Comparison of ENCODE assay signal across 9 mouse cellular contexts in genomic region chr1:7543492-7543891, GRCm38 (mm10).
DNase-seq lines count a peak whose midpoint lies in the region; ATAC-seq and TF ChIP-seq lines count a peak whose summit lies in the region.
"Had no signal": no experiment of that assay in that cellular context is flagged by ENCODE, and none has a peak within 500 bp of the region (broad histone marks: within the 10 kb centered on the region; RNA-seq: fewer than 3 reads in every experiment).

No protein-coding gene starts in this region.

- no peaks in the 10 kb centered on the region for H3K36me3 ChIP-seq in hindbrain, embryonic 12.5 days
- H3K36me3 ChIP-seq in hindbrain, embryonic 10.5 days: no peaks in the 10 kb centered on the region
- no peaks in the 10 kb centered on the region for H3K36me3 ChIP-seq in liver, postnatal 0 days (replicated peaks; ENCODE audit: insufficient read depth, low read length)

- no peak overlapping the region for H3K9ac ChIP-seq in hindbrain, embryonic 12.5 days
- H3K9ac ChIP-seq in liver, postnatal 0 days (replicated peaks): no peak overlapping the region

- no peak for TF ChIP-seq EP300 in liver, postnatal 0 days (IDR thresholded peaks at IDR 0.05; ENCODE audit: low read depth)

- H3K9me3 ChIP-seq in hindbrain, embryonic 12.5 days (replicated peaks): no peaks in the 10 kb centered on the region
- no peaks in the 10 kb centered on the region for H3K9me3 ChIP-seq in hindbrain, embryonic 10.5 days
- no peaks in the 10 kb centered on the region for H3K9me3 ChIP-seq in liver, postnatal 0 days (ENCODE audit: low read length)

- H3K27ac ChIP-seq in hindbrain, embryonic 12.5 days: no peak overlapping the region
- H3K27ac ChIP-seq in hindbrain, embryonic 10.5 days: no peak overlapping the region
- H3K27ac ChIP-seq in cortical plate, adult 2 months (ENCODE audit: insufficient read depth, low read length): no peak overlapping the region
- H3K27ac ChIP-seq in liver, postnatal 0 days (ENCODE audit: low read depth): no peak overlapping the region

- 23% methylated on average over 2 of the region's 2 CpGs for WGBS in hindbrain, embryonic 12.5 days
- 36% methylated on average over 2 of the region's 2 CpGs for WGBS in hindbrain, embryonic 10.5 days
- WGBS in liver, postnatal 0 days (ENCODE audit: insufficient replicate concordance): 23% methylated on average over 2 of the region's 2 CpGs

- H3K4me3 ChIP-seq in hindbrain, embryonic 12.5 days: no peak overlapping the region
- no peak overlapping the region for H3K4me3 ChIP-seq in hindbrain, embryonic 10.5 days
- H3K4me3 ChIP-seq in cortical plate, adult 2 months (ENCODE audit: insufficient read depth, low read length): no peak overlapping the region
- no peak overlapping the region for H3K4me3 ChIP-seq in liver, postnatal 0 days (ENCODE audit: low read depth, low read length)

- TF ChIP-seq CTCF in cortical plate, adult 2 months (IDR thresholded peaks at IDR 0.05; ENCODE audit: extremely low read depth, insufficient read depth, low read length): peak; percentile 52; the same call in 1 of the 2 replicates
- peak; percentile 45 for TF ChIP-seq CTCF in liver, postnatal 0 days (IDR thresholded peaks at IDR 0.05; ENCODE audit: low read depth)

- ATAC-seq in hindbrain, embryonic 12.5 days (ENCODE audit: low FRiP score): peak; percentile 64
- ATAC-seq in liver, postnatal 0 days: no peak

- no peaks in the 10 kb centered on the region for H3K27me3 ChIP-seq in hindbrain, embryonic 12.5 days
- no peaks in the 10 kb centered on the region for H3K27me3 ChIP-seq in hindbrain, embryonic 10.5 days (ENCODE audit: insufficient read depth, poor library complexity, severe bottlenecking)
- H3K27me3 ChIP-seq in liver, postnatal 0 days (ENCODE audit: insufficient read depth, low read length): no peaks in the 10 kb centered on the region

- no peaks in the 10 kb centered on the region for H3K4me1 ChIP-seq in hindbrain, embryonic 12.5 days
- no peaks in the 10 kb centered on the region for H3K4me1 ChIP-seq in hindbrain, embryonic 10.5 days (replicated peaks)
- H3K4me1 ChIP-seq in cortical plate, adult 2 months (ENCODE audit: control insufficient read depth, insufficient read depth, low read length): no peaks in the 10 kb centered on the region
- no peaks in the 10 kb centered on the region for H3K4me1 ChIP-seq in liver, postnatal 0 days (ENCODE audit: insufficient read depth)

- DNase-seq in hindbrain, embryonic 10.5 days (ENCODE audit: low spot score): no peak
- peak; percentile 40 for DNase-seq in CD4-positive, CD25-positive, alpha-beta regulatory T cell, adult 2 months (ENCODE audit: low read depth, low spot score)
- DNase-seq in liver, postnatal 0 days: no peak
- no peak for DNase-seq in gastrocnemius, postnatal 10 days
- DNase-seq in thymus, postnatal 10 days (ENCODE audit: low spot score in 2 of 2): no peak
- no peak for DNase-seq in lung, postnatal 14 days
- DNase-seq: layer of hippocampus, adult 9-11 months had no signal

- no peak overlapping the region for H3K4me2 ChIP-seq in hindbrain, embryonic 12.5 days (replicated peaks)
- no peak overlapping the region for H3K4me2 ChIP-seq in liver, postnatal 0 days (ENCODE audit: low read depth, low read length)

- TF ChIP-seq POLR2A in cortical plate, adult 2 months (IDR thresholded peaks at IDR 0.05; ENCODE audit: extremely low read depth, insufficient read depth, low read length): no peak
